Mouse (Mus musculus): ENCODE data around the gene Gm13287.
"Not testable (repeated sequence)": the region's sequence is repeated elsewhere in the genome, so short reads cannot be mapped to it uniquely, and the experiment has no call there.

Gm13287 gene

GRCm38 (mm10) chr4:88797097-88797496, 6.0 kb upstream of the Gm13287 start, which contains the start of gene Gm13279:
Gene Gm13279, plus strand, starts transcription at chr4:88797397.
- CTCF ChIA-PET, result not testable (repeated sequence)

GRCm38 (mm10) chr4:88799365-88799764, 3.7 kb upstream of the Gm13287 start, which contains the start of gene Gm13285:
Gene Gm13285, plus strand, starts transcription at chr4:88799665.
- CTCF ChIA-PET, result not testable (repeated sequence)

- CTCF ChIA-PET, result not testable (repeated sequence)
Observed at GRCm38 (mm10) chr4:88805231-88805630, 2.2 kb downstream of the Gm13287 start, which contains the start of gene Gm13288. Gene Gm13288, plus strand, starts transcription at chr4:88805531.

- CTCF ChIA-PET, result not testable (repeated sequence)
Observed at GRCm38 (mm10) chr4:88805761-88806160, 2.7 kb downstream of the Gm13287 start.

GRCm38 (mm10) chr4:88815928-88816327, 12.9 kb downstream of the Gm13287 start, which contains the start of gene Ifna7:
Gene Ifna7, plus strand, starts transcription at chr4:88816228.
- CTCF ChIA-PET, result no interaction called here

GRCm38 (mm10) chr4:88819659-88820058, 16.6 kb downstream of the Gm13287 start, which contains the start of gene Ifna11:
Gene Ifna11, plus strand, starts transcription at chr4:88819959.
- CTCF ChIA-PET, result no interaction called here

GRCm38 (mm10) chr4:88822995-88823394, 19.9 kb downstream of the Gm13287 start:
- CTCF ChIA-PET, result interaction anchor here (0.6 kb wide), 1 partner anchor 404 kb away, joined by 4 read pairs; no protein-coding TSS in a partner anchor

GRCm38 (mm10) chr4:88827116-88827515, 24.1 kb downstream of the Gm13287 start, which contains the start of gene Ifna6:
Gene Ifna6, plus strand, starts transcription at chr4:88827416.
- CTCF ChIA-PET, result not testable (repeated sequence)

GRCm38 (mm10) chr4:88830523-88830922, 27.5 kb downstream of the Gm13287 start:
- CTCF ChIA-PET, result no interaction called here

GRCm38 (mm10) chr4:88835225-88835624, 32.2 kb downstream of the Gm13287 start, which contains the start of gene Ifna5:
Gene Ifna5, plus strand, starts transcription at chr4:88835525.
- CTCF ChIA-PET, result not testable (repeated sequence)

GRCm38 (mm10) chr4:88838828-88839227, 35.8 kb downstream of the Gm13287 start:
- CTCF ChIA-PET, result no interaction called here

GRCm38 (mm10) chr4:88840058-88840457, 37.0 kb downstream of the Gm13287 start:
- CTCF ChIA-PET, result interaction anchor here (0.6 to 0.7 kb wide), 4 partner anchors 20 to 470 kb away, joined by 3 to 6 read pairs (median 3); no protein-coding TSS in a partner anchor

GRCm38 (mm10) chr4:88841438-88841911, 38.4 kb downstream of the Gm13287 start, which contains the start of gene Ifna4:
Gene Ifna4, plus strand, starts transcription at chr4:88841861.
- CTCF ChIA-PET, result interaction anchor here (0.7 kb wide), 1 partner anchor 288 kb away, joined by 6 read pairs; no protein-coding TSS in a partner anchor

- CTCF ChIA-PET, result no interaction called here
Observed at GRCm38 (mm10) chr4:88845334-88845733, 42.3 kb downstream of the Gm13287 start.

- CTCF ChIA-PET, result no interaction called here
Observed at GRCm38 (mm10) chr4:88849698-88850097, 46.6 kb downstream of the Gm13287 start, which contains the start of gene Ifna1. Gene Ifna1, plus strand, starts transcription at chr4:88850087.

- CTCF ChIA-PET, result no interaction called here
Observed at GRCm38 (mm10) chr4:88851026-88851763, 48.1 kb downstream of the Gm13287 start.
